Mouse (Mus musculus) G1E (cell line): Measurements from ENCODE around the gene Zfpl1.

Experiments
- CTCF ChIP-seq: IDR thresholded peaks from 2 replicates; pipeline ENCODE4 v1.5.1; 2012; ENCODE audit warnings: low read depth, low read length, inconsistent platforms, mixed read lengths
- GATA1 ChIP-seq: IDR thresholded peaks from 2 replicates; pipeline ENCODE4 v1.6.1; 2012; ENCODE audit warnings: borderline replicate concordance, low read length, inconsistent platforms, mixed read lengths
- TAL1 ChIP-seq: conservative IDR thresholded peaks from 2 replicates; pipeline ENCODE4 v1.6.1; 2012; ENCODE audit warnings: low read depth, low read length, inconsistent platforms, mixed read lengths

DNA sequence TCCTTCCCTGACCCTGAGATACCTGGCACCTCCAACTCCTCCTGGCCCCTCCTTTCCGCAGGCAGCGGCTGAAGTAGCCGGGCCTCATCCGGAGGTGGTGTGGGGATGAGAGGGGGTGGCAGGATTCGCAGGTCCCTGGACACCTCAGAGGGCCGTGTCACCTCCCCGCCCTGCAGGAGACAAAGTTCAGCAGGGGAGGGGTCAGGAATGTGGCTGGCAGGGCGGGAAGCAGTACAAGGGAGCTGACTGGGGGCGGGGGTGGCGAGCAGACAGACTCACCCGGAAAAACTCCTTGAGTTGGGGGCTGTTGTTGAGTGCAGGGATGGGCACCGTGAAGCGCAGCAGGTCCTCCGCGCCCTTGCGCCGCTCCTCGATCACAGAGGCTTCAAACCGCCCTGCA, 37.0 kb upstream of the Zfpl1 start:
- TF ChIP-seq CTCF, result no peak
- TF ChIP-seq GATA1, result no peak
- no peak for TF ChIP-seq TAL1
